Mouse (Mus musculus) limb, embryonic 10.5 days (tissue): Measurements from ENCODE around the gene Ntm. TPM values are rescaled to one million over a fixed set of nuclear protein-coding genes. Genes with fewer than 3 reads are reported as not detected.

Source experiments
- DNase-seq: peaks from one replicate; pipeline ENCODE4 v3.0.0-alpha.2; 2017; ENCODE audit warnings: low spot score
- H3K27ac ChIP-seq: fragments of 300-500 bp; sonication (generic); 2 replicates; pipeline ENCODE4 v1.5.1; 2016; ENCODE audit warnings: mild to moderate bottlenecking
- H3K27me3 ChIP-seq: fragments of 300-500 bp; sonication (generic); 2 replicates; pipeline ENCODE4 v1.6.1; 2016; ENCODE audit warnings: low read depth, mild to moderate bottlenecking; ENCODE audit not compliant: poor library complexity, severe bottlenecking
- H3K36me3 ChIP-seq: fragments of 300-500 bp; sonication (generic); 2 replicates; pipeline ENCODE4 v1.6.1; 2016; ENCODE audit warnings: mild to moderate bottlenecking, moderate library complexity
- H3K4me1 ChIP-seq: fragments of 300-500 bp; sonication (generic); 2 replicates; pipeline ENCODE4 v1.6.1; 2016
- H3K4me3 ChIP-seq: fragments of 300-500 bp; sonication (generic); 2 replicates; pipeline ENCODE4 v1.5.1; 2016; ENCODE audit warnings: mild to moderate bottlenecking, moderate library complexity
- H3K9me3 ChIP-seq: fragments of 300-500 bp; sonication (generic); replicated peaks from 2 replicates; pipeline ENCODE4 v1.6.1; 2016; ENCODE audit warnings: mild to moderate bottlenecking
- WGBS: fragments of 180-500 bp; shearing (Covaris S2); methylation state at CpG from one replicate; pipeline ENCODE4 v1.1.7; 2016; 5-methylcytosine and 5-hydroxymethylcytosine counted together
- polyA plus RNA-seq: library from polyadenylated mRNA; unstranded; fragments of >200 nt; fragmentation: Nextera tagmentation; extraction: Ambion mirVana; gene quantifications from 2 replicates; pipeline ENCODE4 v1.2.1, GENCODE M21; 2016

Ntm gene
- polyA plus RNA-seq, 1 experiment from 2014 or later = 12.7 TPM

DNA sequence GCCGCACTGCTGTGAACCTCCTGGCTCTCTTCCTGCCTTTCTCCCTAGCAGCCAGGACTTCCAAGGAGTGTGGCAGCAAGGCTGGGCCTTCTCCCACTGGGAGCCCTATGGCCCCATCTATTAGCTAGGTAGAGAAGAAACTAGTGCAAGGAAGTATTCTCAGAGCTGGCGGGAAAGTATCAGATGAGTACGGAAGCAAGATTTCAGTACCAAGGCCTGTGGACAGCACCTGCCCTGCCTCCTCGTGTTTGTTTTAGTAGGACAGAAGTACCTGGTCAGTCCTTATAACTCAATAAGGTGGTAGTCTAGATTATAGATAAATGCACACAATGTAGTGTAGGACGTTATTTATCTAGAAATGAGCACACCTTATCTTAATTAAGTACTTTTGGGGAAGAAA, 874.3 kb downstream of the Ntm start:
- no peaks in the 10 kb centered on the region for H3K27me3 ChIP-seq
- WGBS = 51% methylated on average over 5 of the region's 5 CpGs
- H3K4me1 ChIP-seq = no peaks in the 10 kb centered on the region
- no peak overlapping the region for H3K27ac ChIP-seq
- H3K36me3 ChIP-seq = no peaks in the 10 kb centered on the region
- no peak overlapping the region for H3K4me3 ChIP-seq
- peak; percentile 46 for DNase-seq
- no peaks in the 10 kb centered on the region for H3K9me3 ChIP-seq

DNA sequence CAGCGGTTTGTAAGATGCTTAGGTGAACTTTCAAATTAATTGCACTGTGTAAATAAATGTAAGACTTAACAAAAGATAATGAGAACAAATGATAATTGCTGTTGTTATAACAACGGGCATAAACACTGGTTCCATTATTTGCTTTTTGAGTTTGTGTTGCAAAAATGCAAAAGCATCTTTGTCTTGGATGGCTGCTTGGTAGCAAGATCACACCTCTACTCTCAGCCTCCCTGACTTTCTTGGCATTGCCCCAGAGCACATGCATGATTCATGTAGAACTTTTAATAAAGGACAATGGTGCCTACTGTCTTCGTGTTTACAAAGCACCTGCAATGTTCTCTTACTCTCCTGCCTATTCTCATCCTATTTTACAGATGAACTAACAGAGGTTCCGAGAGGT, 875.3 kb downstream of the Ntm start:
- no peaks in the 10 kb centered on the region for H3K36me3 ChIP-seq
- H3K4me3 ChIP-seq = no peak overlapping the region
- 85% methylated on average over 4 of the region's 4 CpGs for WGBS
- H3K9me3 ChIP-seq = no peaks in the 10 kb centered on the region
- no peak overlapping the region for H3K27ac ChIP-seq
- H3K4me1 ChIP-seq = no peaks in the 10 kb centered on the region
- DNase-seq = no peak
- no peaks in the 10 kb centered on the region for H3K27me3 ChIP-seq

DNA sequence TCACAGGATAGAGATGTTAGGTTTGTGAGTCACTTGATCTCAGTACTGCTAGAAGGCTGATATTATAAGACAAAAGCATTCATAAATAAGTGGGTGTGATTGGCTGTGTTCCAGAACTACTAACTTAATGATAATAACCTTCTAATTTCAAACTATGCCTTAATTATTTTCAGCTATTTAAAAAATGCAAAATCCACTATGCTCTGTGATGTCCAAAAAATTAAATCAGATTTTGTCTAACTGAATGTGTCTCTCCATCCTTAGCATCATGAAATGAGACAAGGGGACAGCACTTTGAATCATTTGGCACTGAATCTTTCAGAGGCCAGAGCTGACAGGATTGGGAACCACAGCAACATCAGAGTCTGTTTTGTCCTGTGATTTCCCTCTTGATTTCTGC, 875.8 kb downstream of the Ntm start:
- Histone ChIP-seq H3K36me3 (no peaks in the 10 kb centered on the region), H3K27me3 (no peaks in the 10 kb centered on the region), H3K27ac (no peak overlapping the region), H3K9me3 (no peaks in the 10 kb centered on the region), H3K4me3 (no peak overlapping the region), H3K4me1 (no peaks in the 10 kb centered on the region)
- no peak for DNase-seq

DNA sequence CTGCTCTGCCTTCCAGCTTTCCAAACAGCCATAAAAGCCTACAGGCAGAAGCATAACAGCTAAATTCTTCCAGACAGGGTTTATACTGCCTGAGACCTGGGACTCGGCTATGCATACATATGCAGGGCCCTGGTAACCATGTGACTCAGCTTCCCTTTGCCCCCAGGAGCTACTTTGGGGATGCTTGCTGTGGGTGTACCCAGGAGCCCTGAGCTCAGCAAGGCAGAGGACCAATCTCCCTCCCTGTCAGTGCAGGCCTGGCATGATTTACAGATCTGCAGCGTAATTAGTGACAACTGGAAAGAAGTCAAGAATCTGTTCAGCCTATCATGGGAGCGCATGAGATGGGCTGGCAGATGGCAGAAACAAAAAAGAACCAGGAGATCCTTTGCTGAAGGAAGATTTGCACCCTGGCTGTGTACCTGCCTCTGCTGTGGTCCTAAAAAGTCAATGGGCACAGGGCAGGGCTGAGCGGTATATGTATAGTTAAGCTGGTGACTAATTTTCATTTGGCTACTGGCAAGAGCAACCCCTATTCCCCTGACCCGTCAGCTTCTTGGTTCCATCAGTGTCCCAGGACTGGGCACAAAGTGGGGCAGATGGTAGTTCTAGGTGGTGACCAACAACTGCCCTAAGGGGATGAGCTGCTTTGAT, 886.9 kb downstream of the Ntm start:
- H3K27ac ChIP-seq = no peak overlapping the region
- DNase-seq = no peak
- no peak overlapping the region for H3K4me3 ChIP-seq
- WGBS = 87% methylated on average over 5 of the region's 5 CpGs
- no peaks in the 10 kb centered on the region for H3K9me3 ChIP-seq
- H3K36me3 ChIP-seq = no peaks in the 10 kb centered on the region
- H3K4me1 ChIP-seq = peaks cover 8% of the 10 kb centered on the region
- 0 out of 2 replicates have a peak, but pooled peaks cover 6% of the 10 kb centered on the region for H3K27me3 ChIP-seq

DNA sequence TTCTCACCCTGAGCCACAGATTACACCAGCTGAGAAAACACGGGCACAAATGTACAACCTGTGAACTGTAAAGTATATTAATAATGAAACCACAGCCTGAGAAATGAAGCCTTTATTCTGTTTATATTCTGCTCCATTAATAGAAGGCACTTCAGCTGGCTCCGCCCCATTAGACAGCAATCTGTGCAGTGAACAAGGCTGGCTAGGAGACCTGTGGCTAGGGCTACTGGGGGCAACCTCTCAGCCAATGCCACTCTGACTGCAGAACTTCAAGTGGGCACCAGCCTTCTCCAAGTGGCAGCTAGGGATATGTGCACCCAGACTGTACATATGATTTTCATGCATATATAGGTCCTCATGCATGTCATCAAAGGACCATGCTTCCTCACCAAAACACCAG, 887.7 kb downstream of the Ntm start:
- Histone ChIP-seq H3K9me3 (no peaks in the 10 kb centered on the region), H3K27ac (no peak overlapping the region), H3K36me3 (no peaks in the 10 kb centered on the region), H3K27me3 (0 out of 2 replicates have a peak, but pooled peaks cover 6% of the 10 kb centered on the region), H3K4me1 (peaks cover 10% of the 10 kb centered on the region), H3K4me3 (no peak overlapping the region)
- WGBS = 92% methylated on average over 2 of the region's 2 CpGs
- no peak for DNase-seq

DNA sequence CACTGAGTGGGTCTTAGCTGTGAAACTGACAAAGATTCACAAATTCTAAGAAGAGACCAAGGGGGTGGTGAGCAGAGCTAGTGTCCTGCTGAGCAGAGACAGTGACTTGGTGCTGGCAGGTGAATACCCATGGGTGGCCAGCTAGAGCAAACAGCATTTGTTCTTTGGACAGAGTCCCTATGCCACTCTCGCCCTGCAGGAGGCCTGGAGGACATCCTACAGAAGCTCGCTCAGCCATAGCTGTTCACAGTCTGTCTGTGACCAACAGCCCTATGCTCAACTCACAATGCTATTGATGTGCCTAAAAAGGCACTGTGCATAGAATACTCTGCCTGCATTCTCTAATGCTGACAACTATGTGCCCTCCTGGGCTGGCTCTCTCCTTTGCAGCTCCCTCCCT, 888.4 kb downstream of the Ntm start:
- H3K27me3 ChIP-seq = 0 out of 2 replicates have a peak, but pooled peaks cover 6% of the 10 kb centered on the region
- H3K4me3 ChIP-seq = no peak overlapping the region
- 75% methylated on average over 2 of the region's 2 CpGs for WGBS
- no peak for DNase-seq
- no peaks in the 10 kb centered on the region for H3K36me3 ChIP-seq
- H3K9me3 ChIP-seq = no peaks in the 10 kb centered on the region
- peaks cover 10% of the 10 kb centered on the region for H3K4me1 ChIP-seq
- no peak overlapping the region for H3K27ac ChIP-seq

DNA sequence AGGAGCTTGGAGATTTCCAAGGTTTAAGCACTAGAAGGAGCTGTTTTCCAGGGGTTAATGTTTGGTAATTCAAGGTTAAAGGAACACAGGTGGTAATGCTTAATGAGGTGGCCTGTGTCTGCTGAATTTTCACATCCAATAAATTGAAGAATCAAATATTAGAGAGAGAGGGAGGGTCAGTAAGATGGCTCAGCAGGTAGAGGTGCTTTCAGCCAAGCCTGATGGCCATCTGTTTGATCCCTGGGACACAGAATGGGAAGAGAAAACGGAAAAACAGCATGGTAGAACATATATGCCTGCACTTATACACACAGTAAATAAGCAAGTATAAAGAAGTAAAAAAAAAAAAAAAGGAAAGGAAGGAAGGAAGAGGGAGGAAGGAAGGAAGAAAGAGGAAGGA, 890.9 kb downstream of the Ntm start:
- 0 out of 2 replicates have a peak, but pooled peaks cover 6% of the 10 kb centered on the region for H3K27me3 ChIP-seq
- H3K9me3 ChIP-seq = no peaks in the 10 kb centered on the region
- 78% methylated on average over 1 of the region's 1 CpGs for WGBS
- peaks cover 10% of the 10 kb centered on the region for H3K4me1 ChIP-seq
- no peak for DNase-seq
- no peak overlapping the region for H3K27ac ChIP-seq
- H3K36me3 ChIP-seq = no peaks in the 10 kb centered on the region
- no peak overlapping the region for H3K4me3 ChIP-seq

DNA sequence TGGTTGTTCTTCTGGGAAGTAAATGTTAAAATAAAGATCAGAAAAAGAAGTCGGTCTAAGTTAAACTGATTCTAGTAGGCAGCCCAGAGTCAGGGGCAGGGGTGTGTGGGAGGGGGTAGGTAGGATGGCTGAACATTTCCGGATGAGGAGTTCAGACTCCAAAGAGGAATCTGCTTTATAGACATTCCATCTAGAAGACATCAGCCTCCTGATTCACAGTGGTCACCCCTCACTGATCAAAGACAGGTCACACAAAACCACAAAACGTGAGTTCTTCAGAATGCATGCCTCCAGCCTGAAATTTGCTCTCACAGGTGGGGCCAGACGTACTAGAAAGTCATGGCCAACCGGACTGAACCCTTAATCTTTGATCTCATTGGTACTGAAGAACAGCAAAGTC, 895.4 kb downstream of the Ntm start:
- H3K36me3 ChIP-seq = no peaks in the 10 kb centered on the region
- H3K9me3 ChIP-seq = no peaks in the 10 kb centered on the region
- no peaks in the 10 kb centered on the region for H3K27me3 ChIP-seq
- no peak for DNase-seq
- H3K27ac ChIP-seq = no peak overlapping the region
- no peak overlapping the region for H3K4me3 ChIP-seq
- H3K4me1 ChIP-seq = peaks cover 10% of the 10 kb centered on the region
- WGBS = 84% methylated on average over 5 of the region's 5 CpGs

DNA sequence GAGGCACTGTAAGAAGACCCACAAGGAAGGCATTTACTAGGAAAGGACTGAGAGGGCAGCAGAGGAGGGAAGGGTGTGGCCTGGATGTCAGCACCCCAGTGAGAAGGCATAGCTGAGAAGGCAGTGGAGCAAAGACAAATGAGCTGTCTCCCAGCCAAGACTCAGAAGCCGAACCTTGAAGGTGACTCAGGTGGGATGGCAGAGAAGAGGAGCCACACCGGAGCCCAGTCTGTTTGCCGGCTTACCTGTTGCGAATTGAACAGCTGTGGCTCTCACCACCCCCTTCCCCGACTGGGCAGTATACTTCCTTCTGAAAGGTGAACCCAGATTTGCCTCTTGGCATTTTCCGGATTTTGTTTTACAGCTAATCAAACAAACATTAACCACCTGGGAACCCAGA, 902.6 kb downstream of the Ntm start:
- Histone ChIP-seq H3K27ac (no peak overlapping the region), H3K27me3 (no peaks in the 10 kb centered on the region), H3K4me3 (no peak overlapping the region), H3K9me3 (no peaks in the 10 kb centered on the region), H3K4me1 (peaks cover 9% of the 10 kb centered on the region), H3K36me3 (no peaks in the 10 kb centered on the region)
- WGBS = 63% methylated on average over 6 of the region's 6 CpGs
- no peak for DNase-seq

DNA sequence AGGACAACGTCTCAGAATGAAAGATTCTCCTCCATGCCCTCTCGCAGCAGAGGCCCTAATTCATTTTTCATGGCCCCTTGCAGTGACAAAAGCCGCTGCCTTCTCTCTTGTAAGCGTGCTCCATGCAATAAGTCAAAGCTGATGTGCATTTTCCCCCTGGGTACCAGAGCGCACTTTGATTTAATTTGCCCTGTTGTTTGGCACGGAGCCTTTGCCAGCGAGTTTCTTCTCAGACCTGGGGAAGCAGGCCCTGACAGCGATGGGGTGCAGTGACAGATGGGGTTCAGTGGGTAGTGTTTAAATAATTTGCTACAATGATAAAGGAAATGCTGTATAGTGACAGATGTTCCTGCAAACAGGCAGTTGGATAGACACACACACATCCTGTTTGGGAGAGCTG, 904.1 kb downstream of the Ntm start:
- H3K36me3 ChIP-seq = no peaks in the 10 kb centered on the region
- H3K27me3 ChIP-seq = no peaks in the 10 kb centered on the region
- peaks cover 9% of the 10 kb centered on the region for H3K4me1 ChIP-seq
- 80% methylated on average over 8 of the region's 8 CpGs for WGBS
- no peak for DNase-seq
- no peak overlapping the region for H3K27ac ChIP-seq
- H3K9me3 ChIP-seq = no peaks in the 10 kb centered on the region
- no peak overlapping the region for H3K4me3 ChIP-seq

DNA sequence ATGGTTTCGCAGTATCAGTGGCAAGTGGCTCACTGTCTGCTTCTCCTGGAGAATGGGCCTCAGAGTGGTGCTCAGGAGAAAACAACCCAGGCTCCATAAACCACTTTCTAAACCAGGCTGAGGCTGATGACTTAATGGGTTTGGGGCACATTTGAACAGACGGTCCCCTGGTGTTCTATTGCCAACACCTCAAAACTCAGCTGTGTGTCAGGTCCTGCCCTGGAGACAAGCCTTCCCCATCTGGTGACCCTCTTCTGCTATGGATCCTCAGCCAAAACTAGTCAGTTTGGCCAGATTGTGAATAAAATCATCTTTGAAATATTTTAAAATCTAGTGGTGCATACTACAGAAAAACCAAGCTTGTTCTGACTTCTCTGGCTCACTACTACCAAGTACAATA, 907.3 kb downstream of the Ntm start:
- Histone ChIP-seq H3K27me3 (no peaks in the 10 kb centered on the region), H3K4me1 (peaks cover 9% of the 10 kb centered on the region), H3K4me3 (no peak overlapping the region), H3K36me3 (no peaks in the 10 kb centered on the region), H3K9me3 (no peaks in the 10 kb centered on the region), H3K27ac (no peak overlapping the region)
- WGBS = 83% methylated on average over 2 of the region's 2 CpGs
- no peak for DNase-seq

DNA sequence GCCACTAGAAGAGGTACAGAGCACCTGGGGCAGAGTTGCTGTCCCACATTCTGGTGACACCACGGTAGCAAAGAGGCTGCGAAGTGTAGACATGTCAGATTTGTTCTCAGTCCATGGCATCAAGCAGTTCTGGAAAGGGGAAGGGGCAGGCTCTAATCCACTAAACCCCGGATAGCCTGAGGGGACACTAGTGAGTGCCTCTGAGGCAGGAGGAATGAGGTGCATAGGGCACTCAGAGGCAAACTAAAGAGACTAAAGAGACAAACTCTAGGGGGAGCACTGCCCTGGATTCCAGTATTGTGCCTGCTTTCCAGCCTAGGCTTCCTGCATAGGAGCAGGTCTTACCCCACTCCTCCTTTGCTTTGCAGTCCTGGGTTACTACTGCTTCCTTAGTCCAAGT, 926.5 kb downstream of the Ntm start:
- no peak overlapping the region for H3K4me3 ChIP-seq

DNA sequence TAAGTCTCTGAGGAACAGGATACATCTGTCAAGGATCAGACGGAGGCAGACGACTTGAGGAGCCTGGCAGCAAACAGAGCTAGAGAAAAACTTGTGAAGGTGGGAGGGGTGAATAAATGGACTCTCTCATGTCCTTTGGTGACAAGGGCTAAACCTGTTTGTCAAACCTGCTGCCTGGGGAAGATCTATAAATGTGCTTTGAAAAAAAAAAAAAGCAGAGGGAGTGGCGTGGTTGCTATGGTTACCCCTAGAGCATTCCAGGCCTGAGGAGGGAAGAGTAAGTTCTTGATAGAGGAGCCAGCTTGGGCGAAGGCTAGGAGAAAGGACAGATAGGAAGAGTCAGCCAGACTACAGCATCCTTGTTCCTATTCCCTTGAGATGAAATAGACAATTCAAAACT, 926.9 kb downstream of the Ntm start:
- Histone ChIP-seq H3K27ac (no peak overlapping the region), H3K27me3 (no peaks in the 10 kb centered on the region), H3K4me1 (peaks cover 14% of the 10 kb centered on the region), H3K4me3 (no peak overlapping the region), H3K36me3 (no peaks in the 10 kb centered on the region), H3K9me3 (no peaks in the 10 kb centered on the region)
- 48% methylated on average over 4 of the region's 4 CpGs for WGBS
- no peak for DNase-seq

More for the DNA sequence above, 926.5 kb downstream of the Ntm start:
- Histone ChIP-seq H3K36me3 (no peaks in the 10 kb centered on the region), H3K4me1 (peaks cover 12% of the 10 kb centered on the region), H3K27ac (no peak overlapping the region), H3K9me3 (no peaks in the 10 kb centered on the region), H3K27me3 (no peaks in the 10 kb centered on the region)
- WGBS = 52% methylated on average over 3 of the region's 3 CpGs
- no peak for DNase-seq

DNA sequence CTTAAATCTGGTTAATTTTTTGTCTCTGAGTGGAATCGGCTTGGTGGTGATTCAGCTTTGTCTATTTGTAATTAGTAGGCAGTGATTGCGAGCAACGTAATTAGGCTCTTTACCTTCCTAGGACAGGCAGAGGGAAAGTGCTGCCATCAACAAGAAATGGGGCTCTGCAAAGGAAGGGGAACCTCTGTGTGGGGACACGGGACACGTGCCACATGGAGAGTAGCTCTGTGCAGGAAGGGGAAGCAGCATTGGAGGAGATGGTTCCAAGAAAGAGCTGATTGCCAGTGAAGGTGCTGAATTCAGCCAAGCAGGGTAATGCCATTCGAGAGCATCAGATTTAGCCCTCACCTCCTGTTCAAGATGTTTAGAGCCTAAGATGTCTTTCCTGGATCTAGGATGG, 936.5 kb downstream of the Ntm start:
- DNase-seq = no peak
- peaks cover 8% of the 10 kb centered on the region; the same call in 1 of the 2 replicates for H3K4me1 ChIP-seq
- no peak overlapping the region for H3K4me3 ChIP-seq
- no peaks in the 10 kb centered on the region for H3K9me3 ChIP-seq
- no peaks in the 10 kb centered on the region for H3K36me3 ChIP-seq
- H3K27me3 ChIP-seq = no peaks in the 10 kb centered on the region
- WGBS = 91% methylated on average over 6 of the region's 6 CpGs
- no peak overlapping the region for H3K27ac ChIP-seq
